Mouse (Mus musculus): ENCODE measurements around the gene Obox6. TPM values are rescaled to one million over a fixed set of nuclear protein-coding genes. Genes with fewer than 3 reads are reported as not detected.

Gene Obox6
- total RNA-seq (2023), result not detected

DNA sequence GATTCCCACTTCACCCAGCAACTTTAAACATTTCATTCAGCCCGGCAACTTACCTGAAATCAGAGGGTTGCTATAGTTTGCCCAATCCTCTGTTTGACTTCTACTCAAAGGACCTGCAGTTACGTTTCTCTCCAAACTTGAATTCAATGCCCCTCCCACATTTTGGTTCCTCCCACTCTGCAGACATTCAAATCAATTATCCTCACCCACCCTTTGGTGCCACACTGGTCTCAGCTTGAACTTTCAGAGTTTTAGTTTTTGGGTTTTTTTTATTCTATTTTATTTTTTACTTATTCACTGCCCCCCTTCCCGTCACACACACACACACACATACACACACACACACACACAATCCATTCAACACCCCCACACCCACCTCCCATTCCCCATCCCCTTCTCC, at the start of gene Obox6:
Gene Obox6, minus strand, starts transcription at position 101 of the 400 bp plus-strand sequence.

DNA sequence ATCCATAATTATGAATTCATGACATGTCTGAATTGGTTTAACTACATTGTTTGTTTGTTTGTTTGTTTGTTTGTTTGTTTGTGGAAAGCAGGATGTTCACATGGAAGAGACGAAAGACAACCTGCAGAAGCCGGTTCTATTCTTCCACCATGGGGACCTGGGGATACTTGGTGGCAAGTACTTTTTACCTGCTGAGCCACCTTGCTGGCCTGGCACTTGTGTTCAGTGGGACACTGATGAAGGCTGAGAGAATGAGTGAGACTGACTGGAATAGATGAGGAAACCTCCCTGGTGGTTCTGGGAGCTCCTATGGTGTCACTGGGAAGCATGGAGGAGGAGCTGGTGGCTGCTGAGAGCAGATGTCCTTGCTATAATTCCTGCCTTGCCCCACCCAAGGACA, 42.8 kb upstream of the Obox6 start, which contains the start of gene Crxos:
Gene Crxos, plus strand, starts transcription at position 301 of the 400 bp plus-strand sequence.

DNA sequence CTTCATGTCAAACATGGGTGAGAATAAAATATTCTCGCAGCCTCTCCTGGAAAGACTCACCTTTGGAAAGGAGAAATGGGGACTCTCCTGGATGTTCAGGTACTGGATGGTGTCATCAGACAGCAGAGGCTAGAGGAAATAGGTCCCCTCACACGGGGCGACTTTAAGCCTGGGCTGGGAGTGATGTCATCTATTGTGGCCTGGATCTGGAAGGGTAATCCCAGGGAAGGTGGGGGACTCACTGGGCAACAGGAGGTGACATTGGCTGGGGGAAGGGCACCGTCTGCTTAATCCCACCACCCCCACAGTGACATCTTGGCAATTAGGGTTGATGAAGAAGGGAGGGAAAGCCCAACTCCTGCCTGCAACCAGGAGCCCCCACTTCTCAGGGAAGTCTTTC, 40.3 kb upstream of the Obox6 start, which contains the start of gene Crx:
Gene Crx, minus strand, starts transcription at position 213 of the 400 bp plus-strand sequence.

Other genes starting within 250 kb of the Obox6 start
- not detected for gene Obox3, start 199.8 kb downstream of the Obox6 start, total RNA-seq (2023)
- not detected for gene Obox5, start 89.5 kb downstream of the Obox6 start, total RNA-seq (2023)
- not detected for gene Crx, start 40.3 kb upstream of the Obox6 start, total RNA-seq (2023)
- not detected for gene Crxos, start 42.9 kb upstream of the Obox6 start, total RNA-seq (2023)
- gene Selenow, start 82.7 kb upstream of the Obox6 start, total RNA-seq (2023), result 10 to 100 TPM; 31.4 to 34.4 TPM
- gene Nop53, start 106.4 kb upstream of the Obox6 start, total RNA-seq (2023), result 100 to 1,000 TPM; 141 to 146 TPM
- gene Ehd2, start 127.9 kb upstream of the Obox6 start, total RNA-seq (2023), result under 1 TPM; 0.24 to 0.53 TPM
- gene Bicra, start 208.2 kb upstream of the Obox6 start, total RNA-seq (2023), result 10 to 100 TPM; 24.9 to 29.6 TPM
- gene Zfp541, start 222.1 kb upstream of the Obox6 start, total RNA-seq (2023), result under 1 TPM; 0.28 to 0.40 TPM